Mouse (Mus musculus) duodenum, adult 2 months (tissue): Measurements from ENCODE around the gene B4galt1. TPM values are rescaled to one million over a fixed set of nuclear protein-coding genes. Genes with fewer than 3 reads are reported as not detected.

ENCODE experiments used
- polyA plus RNA-seq: library from polyadenylated mRNA; depleted of rRNA; stranded (reverse); fragments of >200 nt; gene quantifications from 2 replicates; pipeline ENCODE4 v1.2.3, GENCODE M21; 2012; ENCODE audit warnings: low replicate concordance; rRNA removed

The B4galt1 gene
- polyA plus RNA-seq, result 45.7 and 77.4 TPM in 2 replicates

GRCm38 (mm10) chr4:40853565-40854386 is at the start of gene B4galt1:
B4galt1 (minus strand) TSS chr4:40854005.

DNA sequence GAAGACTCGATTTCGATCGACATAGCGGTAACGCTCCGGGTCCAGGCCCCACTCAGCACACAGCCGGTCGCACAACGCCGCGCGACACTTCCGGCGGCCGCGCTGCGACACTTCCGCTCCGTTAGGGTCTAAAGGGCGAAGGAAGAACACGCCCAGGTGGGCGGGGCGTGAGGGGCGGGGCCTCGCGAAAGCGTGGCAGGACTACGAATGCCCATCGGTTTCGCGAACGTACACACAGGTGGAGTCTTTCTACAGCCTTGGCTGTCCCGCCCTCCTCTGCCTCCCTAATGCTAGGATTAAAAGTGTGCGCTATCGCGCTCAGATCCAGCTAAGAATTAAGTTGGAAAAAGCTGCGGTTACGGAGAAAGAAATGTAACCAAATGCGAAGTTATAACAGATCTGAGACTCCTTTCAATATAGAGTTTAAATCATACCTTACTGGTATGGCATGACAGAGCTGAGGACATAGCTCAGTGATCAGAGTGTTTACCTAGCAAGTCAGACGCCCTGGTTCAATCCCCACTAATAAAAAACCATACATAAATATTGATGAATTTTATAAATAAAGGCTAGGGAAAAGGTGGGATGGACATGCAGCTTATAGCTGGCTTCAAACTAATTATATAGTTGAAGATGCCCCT is 95.9 kb downstream of the B4galt1 start, which contains the start of gene Smu1:
TSS of gene Smu1 (minus strand) at position 144 of the 641 bp plus-strand sequence.

Other genes starting within 250 kb of the B4galt1 start
- 1.6 and 3.2 TPM in 2 replicates for gene Aptx, start 150.8 kb downstream of the B4galt1 start, polyA plus RNA-seq
- 0.62 and 0.82 TPM in 2 replicates for gene Dnaja1, start 131.9 kb downstream of the B4galt1 start, polyA plus RNA-seq
- gene Smu1, start 96.1 kb downstream of the B4galt1 start, polyA plus RNA-seq, result 4.4 and 5.2 TPM in 2 replicates
- 2,905 and 6,875 TPM in 2 replicates for gene Spink4, start 66.0 kb upstream of the B4galt1 start, polyA plus RNA-seq
- gene Bag1, start 94.3 kb upstream of the B4galt1 start, polyA plus RNA-seq, result 305 and 473 TPM in 2 replicates
- 3.4 and 3.9 TPM in 2 replicates for gene Chmp5, start 94.4 kb upstream of the B4galt1 start, polyA plus RNA-seq
- gene Nfx1, start 116.9 kb upstream of the B4galt1 start, polyA plus RNA-seq, result 5.4 and 8.4 TPM in 2 replicates
- 4.9 and 14.7 TPM in 2 replicates for gene Aqp7, start 194.1 kb upstream of the B4galt1 start, polyA plus RNA-seq
- gene Aqp3, start 244.2 kb upstream of the B4galt1 start, polyA plus RNA-seq, result 68.6 and 144 TPM in 2 replicates